Mouse (Mus musculus) cortical plate, adult 2 months (tissue): ENCODE data around the gene Gemin5. TPM values are rescaled to one million over a fixed set of nuclear protein-coding genes. Genes with fewer than 3 reads are reported as not detected.

Experiments used
- H3K27ac ChIP-seq: fragments of 200-500 bp; 2 replicates; pipeline ENCODE4 v1.5.1; 2012; ENCODE audit warnings: low read length, control low read depth, inconsistent platforms; ENCODE audit not compliant: insufficient read depth
- H3K4me1 ChIP-seq: fragments of 200-500 bp; 2 replicates; pipeline ENCODE4 v1.6.1; 2011; ENCODE audit warnings: low read length; ENCODE audit not compliant: control insufficient read depth, insufficient read depth
- H3K4me3 ChIP-seq: fragments of 200-500 bp; 2 replicates; pipeline ENCODE4 v1.5.1; 2011; ENCODE audit warnings: mild to moderate bottlenecking, low read length, control low read depth; ENCODE audit not compliant: insufficient read depth
- CTCF ChIP-seq: fragments of 200-500 bp; IDR thresholded peaks from 2 replicates; pipeline ENCODE4 v1.5.1; 2011; ENCODE audit warnings: mild to moderate bottlenecking, control low read depth, low read length; ENCODE audit not compliant: insufficient read depth; ENCODE audit errors: extremely low read depth
- POLR2A ChIP-seq: fragments of 200-500 bp; IDR thresholded peaks from 2 replicates; pipeline ENCODE4 v1.6.1; 2011; ENCODE audit warnings: mild to moderate bottlenecking, low read length, control low read depth; ENCODE audit not compliant: insufficient read depth; ENCODE audit errors: extremely low read depth
- polyA plus RNA-seq: library from polyadenylated mRNA; depleted of rRNA; stranded (reverse); fragments of >200 nt; gene quantifications from 2 replicates; pipeline ENCODE4 v1.2.3, GENCODE M21; 2012

The Gemin5 gene
- polyA plus RNA-seq, 1 experiment, result 8.6 TPM

GRCm38 (mm10) chr11:58136677-58137076 is 31.7 kb downstream of the Gemin5 start:
- no peak for TF ChIP-seq CTCF
- no peak for TF ChIP-seq POLR2A
- H3K4me1 ChIP-seq, result no peaks in the 10 kb centered on the region
- H3K4me3 ChIP-seq, result no peak overlapping the region
- no peak overlapping the region for H3K27ac ChIP-seq

GRCm38 (mm10) chr11:58135296-58135695 is 33.0 kb downstream of the Gemin5 start:
- Histone ChIP-seq H3K4me3 (no peak overlapping the region), H3K4me1 (no peaks in the 10 kb centered on the region), H3K27ac (no peak overlapping the region)
- TF ChIP-seq POLR2A (no peak), CTCF (no peak)

- no peak overlapping the region for H3K4me3 ChIP-seq
- H3K27ac ChIP-seq, result no peak overlapping the region
- TF ChIP-seq CTCF, result no peak
- TF ChIP-seq POLR2A, result no peak
- H3K4me1 ChIP-seq, result no peaks in the 10 kb centered on the region
Observed at GRCm38 (mm10) chr11:58134869-58135268, 33.5 kb downstream of the Gemin5 start.

GRCm38 (mm10) chr11:58132026-58132425 is 36.3 kb downstream of the Gemin5 start:
- Histone ChIP-seq H3K4me3 (no peak overlapping the region), H3K4me1 (no peaks in the 10 kb centered on the region), H3K27ac (no peak overlapping the region)
- no peak for TF ChIP-seq POLR2A
- TF ChIP-seq CTCF, result no peak

- H3K27ac ChIP-seq, result no peak overlapping the region
- no peaks in the 10 kb centered on the region for H3K4me1 ChIP-seq
- TF ChIP-seq POLR2A (no peak), CTCF (no peak)
- no peak overlapping the region for H3K4me3 ChIP-seq
Observed at GRCm38 (mm10) chr11:58129302-58129843, 39.0 kb downstream of the Gemin5 start.

- H3K4me3 ChIP-seq, result no peak overlapping the region
Observed at GRCm38 (mm10) chr11:58127544-58127943, 40.8 kb downstream of the Gemin5 start.

GRCm38 (mm10) chr11:58126397-58127160 is 41.8 kb downstream of the Gemin5 start:
- no peaks in the 10 kb centered on the region for H3K4me1 ChIP-seq
- no peak overlapping the region for H3K4me3 ChIP-seq
- no peak for TF ChIP-seq CTCF
- no peak for TF ChIP-seq POLR2A
- no peak overlapping the region for H3K27ac ChIP-seq

More at GRCm38 (mm10) chr11:58127544-58127943, 40.8 kb downstream of the Gemin5 start:
- no peaks in the 10 kb centered on the region for H3K4me1 ChIP-seq
- no peak for TF ChIP-seq POLR2A
- TF ChIP-seq CTCF, result no peak
- no peak overlapping the region for H3K27ac ChIP-seq

- no peak for TF ChIP-seq POLR2A
- TF ChIP-seq CTCF, result no peak
- Histone ChIP-seq H3K4me3 (no peak overlapping the region), H3K4me1 (no peaks in the 10 kb centered on the region), H3K27ac (no peak overlapping the region)
Observed at GRCm38 (mm10) chr11:58125021-58125420, 43.3 kb downstream of the Gemin5 start.

GRCm38 (mm10) chr11:58123711-58124110 is 44.6 kb downstream of the Gemin5 start:
- Histone ChIP-seq H3K4me1 (no peaks in the 10 kb centered on the region), H3K27ac (no peak overlapping the region), H3K4me3 (no peak overlapping the region)
- TF ChIP-seq POLR2A (no peak), CTCF (no peak)

- TF ChIP-seq CTCF (no peak), POLR2A (no peak)
- Histone ChIP-seq H3K27ac (no peak overlapping the region), H3K4me3 (no peak overlapping the region), H3K4me1 (no peaks in the 10 kb centered on the region)
Observed at GRCm38 (mm10) chr11:58121351-58121750, 47.0 kb downstream of the Gemin5 start.
